Mouse (Mus musculus): ENCODE data around the gene Rab3gap2. TPM values are rescaled to one million over a fixed set of nuclear protein-coding genes. Genes with fewer than 3 reads are reported as not detected.

Rab3gap2 gene
- polyA plus RNA-seq, 1 experiment from 2014 or later, result 14.1 TPM

GRCm38 (mm10) chr1:185200571-185201395 is 3.1 kb upstream of the Rab3gap2 start:
- 0 out of 2 replicates have a peak overlapping the region, but pooled peaks have one; percentile 9 for H3K4me2 ChIP-seq
- ATAC-seq (ENCODE audit: extremely low read depth, insufficient number of reproducible peaks, low FRiP score, low TSS enrichment), result no peak
- H3K27ac ChIP-seq (replicated peaks), result peak overlapping the region; percentile 34; the same call in 1 of the 2 replicates
- H3K36me3 ChIP-seq, result no peaks in the 10 kb centered on the region
- no peaks in the 10 kb centered on the region for H3K27me3 ChIP-seq (replicated peaks)
- 66% methylated on average over 22 of the region's 22 CpGs for WGBS
- no peak overlapping the region for H3K9ac ChIP-seq
- peaks cover 33% of the 10 kb centered on the region for H3K4me1 ChIP-seq
- H3K4me3 ChIP-seq, result no peak overlapping the region
- H3K9me3 ChIP-seq, result no peaks in the 10 kb centered on the region

DNA sequence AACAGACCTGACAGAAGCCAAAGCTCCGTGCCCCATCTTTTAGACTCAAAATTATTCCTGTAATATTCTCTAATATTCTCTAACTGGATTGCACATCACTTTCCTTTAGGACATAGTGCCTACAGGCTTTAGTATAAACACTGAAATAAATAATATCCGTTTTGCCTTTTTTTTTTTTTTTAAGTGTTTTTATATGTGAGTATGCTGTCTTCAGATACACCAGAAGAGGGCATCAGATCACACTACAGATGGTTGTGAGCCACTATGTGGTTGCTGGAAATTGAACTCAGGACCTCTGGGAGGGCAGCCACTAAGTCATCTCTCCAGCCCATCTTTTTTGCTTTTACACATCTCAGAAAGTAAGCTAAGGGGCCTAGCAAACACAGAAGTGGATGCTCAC is 1.9 kb upstream of the Rab3gap2 start:
- peaks cover 37% of the 10 kb centered on the region for H3K4me1 ChIP-seq
- no peaks in the 10 kb centered on the region for H3K9me3 ChIP-seq
- no peak overlapping the region for H3K27ac ChIP-seq (replicated peaks)
- no peak overlapping the region for H3K4me3 ChIP-seq
- 86% methylated on average over 2 of the region's 2 CpGs for WGBS
- no peak overlapping the region for H3K9ac ChIP-seq
- no peak overlapping the region for H3K4me2 ChIP-seq
- ATAC-seq (ENCODE audit: extremely low read depth, insufficient number of reproducible peaks, low FRiP score, low TSS enrichment), result no peak
- H3K36me3 ChIP-seq, result peaks cover 1% of the 10 kb centered on the region; the same call in 1 of the 2 replicates
- H3K27me3 ChIP-seq (replicated peaks), result no peaks in the 10 kb centered on the region

DNA sequence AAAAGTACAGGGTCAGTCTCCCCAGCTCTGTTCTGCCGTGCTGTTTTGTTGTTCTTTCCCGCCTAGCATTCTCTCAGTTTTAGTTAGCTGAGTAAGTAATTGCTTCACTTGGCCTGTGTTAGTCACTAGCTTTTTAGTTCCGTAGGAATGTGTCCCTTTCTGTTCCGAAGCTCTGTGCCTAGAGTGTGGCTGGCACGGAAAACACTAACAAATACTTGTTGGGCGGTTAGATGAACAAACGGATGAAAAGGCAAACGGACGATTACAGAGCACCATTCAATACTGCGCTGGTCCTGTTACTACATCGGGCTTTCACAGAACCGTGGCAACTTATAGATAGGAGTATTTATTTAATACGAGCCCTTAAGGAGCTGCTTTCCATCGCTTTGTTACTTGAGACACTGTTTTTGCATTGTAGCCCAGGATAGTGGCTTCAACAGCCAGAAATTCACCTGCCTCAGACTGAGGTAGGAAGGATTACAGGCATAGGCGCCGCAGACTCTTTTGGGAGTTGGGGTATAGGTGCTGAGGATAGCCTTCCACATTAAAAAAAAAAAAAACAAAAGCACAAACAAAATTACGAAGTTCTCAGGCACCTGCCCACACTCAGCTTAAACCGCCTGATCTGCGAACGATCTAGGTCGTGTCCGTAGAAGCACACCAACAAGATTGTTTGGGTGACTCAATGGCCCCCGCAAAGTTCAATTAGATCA is 565 bp upstream of the Rab3gap2 start:
- H3K27me3 ChIP-seq (replicated peaks), result no peaks in the 10 kb centered on the region
- peak overlapping the region; percentile 91 for H3K27ac ChIP-seq (replicated peaks)
- H3K9ac ChIP-seq, result peak overlapping the region; percentile 93
- ATAC-seq (ENCODE audit: extremely low read depth, insufficient number of reproducible peaks, low FRiP score, low TSS enrichment), result no peak
- peak overlapping the region; percentile 95 for H3K4me2 ChIP-seq
- peaks cover 11% of the 10 kb centered on the region for H3K36me3 ChIP-seq
- no peaks in the 10 kb centered on the region for H3K9me3 ChIP-seq
- peak overlapping the region; percentile 86 for H3K4me3 ChIP-seq
- 6% methylated on average over 23 of the region's 23 CpGs for WGBS
- H3K4me1 ChIP-seq, result peaks cover 37% of the 10 kb centered on the region

DNA sequence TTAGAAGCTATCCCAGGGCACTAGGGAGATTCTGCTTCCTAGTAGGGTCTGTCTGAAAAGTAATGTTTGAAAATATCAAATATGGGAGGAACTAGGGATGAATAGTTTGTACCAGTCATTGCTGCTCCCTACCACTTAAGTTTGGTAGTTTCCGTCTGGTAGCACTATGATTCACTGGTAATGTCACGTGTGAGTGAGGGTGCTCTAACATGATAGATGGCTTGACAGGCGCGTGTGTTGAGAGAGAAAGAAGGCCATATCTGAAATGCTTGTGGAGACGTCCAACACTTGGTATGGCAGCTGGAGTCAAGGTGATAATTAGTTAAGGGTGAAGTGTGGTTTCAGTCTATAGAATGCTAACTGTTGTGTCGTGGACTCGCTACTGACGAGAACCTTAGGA is 1.2 kb downstream of the Rab3gap2 start:
- H3K4me3 ChIP-seq, result peak overlapping the region; percentile 86
- no peak for ATAC-seq (ENCODE audit: extremely low read depth, insufficient number of reproducible peaks, low FRiP score, low TSS enrichment)
- 52% methylated on average over 8 of the region's 8 CpGs for WGBS

DNA sequence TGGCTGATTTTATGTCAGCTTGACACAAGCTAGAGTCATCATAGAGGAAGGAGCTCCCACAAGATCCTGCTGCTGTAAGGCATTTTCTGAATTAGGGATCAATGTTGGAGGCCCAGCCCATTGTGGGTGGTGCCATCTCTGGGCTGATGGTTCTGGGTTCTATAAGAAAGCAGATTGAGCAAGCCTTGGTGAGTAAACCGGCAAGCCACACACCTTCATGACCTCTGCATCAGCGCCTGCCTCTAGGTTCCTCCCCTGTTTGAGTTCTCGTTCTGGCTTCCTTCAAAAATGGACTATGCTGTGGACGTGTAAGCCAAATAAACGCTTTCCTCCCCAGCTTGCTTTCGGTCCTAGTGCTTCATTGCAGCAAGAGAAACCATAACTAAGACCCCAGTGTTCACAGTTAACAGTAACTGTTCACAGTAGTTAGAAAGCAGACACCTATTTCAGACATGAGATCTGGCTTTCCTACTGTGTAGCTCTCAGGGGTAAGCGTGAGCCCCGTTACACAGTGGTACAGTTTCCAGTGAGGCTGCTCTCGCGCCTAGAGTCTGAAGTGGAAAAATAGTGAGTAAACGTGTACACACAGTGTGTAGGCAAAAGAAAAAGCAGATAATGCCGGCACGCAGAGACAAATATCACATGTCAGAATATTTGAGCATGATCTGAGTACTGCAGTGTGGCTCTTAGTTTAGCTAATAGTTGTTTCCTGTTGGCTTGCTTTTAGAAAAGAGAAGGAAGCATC is 4.1 kb downstream of the Rab3gap2 start:
- Histone ChIP-seq H3K4me1 (peaks cover 21% of the 10 kb centered on the region), H3K36me3 (peaks cover 17% of the 10 kb centered on the region), H3K9me3 (no peaks in the 10 kb centered on the region), H3K9ac (no peak overlapping the region), H3K4me3 (no peak overlapping the region), H3K27me3 (replicated peaks) (no peaks in the 10 kb centered on the region), H3K27ac (replicated peaks) (no peak overlapping the region), H3K4me2 (no peak overlapping the region)
- 89% methylated on average over 13 of the region's 13 CpGs for WGBS
- ATAC-seq (ENCODE audit: extremely low read depth, insufficient number of reproducible peaks, low FRiP score, low TSS enrichment), result no peak

More for the DNA sequence above, 1.2 kb downstream of the Rab3gap2 start:
- Histone ChIP-seq H3K4me1 (peaks cover 37% of the 10 kb centered on the region), H3K36me3 (peaks cover 11% of the 10 kb centered on the region), H3K4me2 (peak overlapping the region; percentile 95), H3K27ac (replicated peaks) (no peak overlapping the region), H3K27me3 (replicated peaks) (no peaks in the 10 kb centered on the region), H3K9ac (peak overlapping the region; percentile 93), H3K9me3 (no peaks in the 10 kb centered on the region)

DNA sequence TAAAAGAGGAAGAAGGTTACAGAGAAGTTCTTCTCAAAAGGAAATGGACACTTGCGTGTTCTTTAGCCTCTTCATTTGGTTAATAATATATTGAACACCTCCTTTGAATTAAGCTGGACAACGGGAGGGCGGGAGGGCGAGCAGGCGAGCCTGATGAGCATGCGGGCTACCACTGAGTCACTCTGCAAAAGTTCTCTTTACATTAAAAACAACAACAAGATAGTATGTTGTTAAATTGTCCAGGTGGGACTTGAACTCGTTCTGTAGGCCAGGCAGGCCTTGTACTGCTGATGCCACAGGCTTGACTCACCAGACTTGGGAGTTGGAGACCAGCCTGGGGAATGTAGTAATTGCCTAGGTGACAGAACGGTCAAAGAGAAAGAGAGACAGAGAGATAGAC is 4.8 kb downstream of the Rab3gap2 start:
- peaks cover 19% of the 10 kb centered on the region for H3K4me1 ChIP-seq
- H3K4me2 ChIP-seq, result no peak overlapping the region
- H3K27ac ChIP-seq (replicated peaks), result no peak overlapping the region
- no peak overlapping the region for H3K4me3 ChIP-seq
- no peaks in the 10 kb centered on the region for H3K9me3 ChIP-seq
- no peak overlapping the region for H3K9ac ChIP-seq
- ATAC-seq (ENCODE audit: extremely low read depth, insufficient number of reproducible peaks, low FRiP score, low TSS enrichment), result no peak
- WGBS, result 86% methylated on average over 8 of the region's 8 CpGs
- peaks cover 21% of the 10 kb centered on the region for H3K36me3 ChIP-seq
- H3K27me3 ChIP-seq (replicated peaks), result no peaks in the 10 kb centered on the region

- 48% methylated on average over 8 of the region's 8 CpGs for WGBS
- no peak overlapping the region for H3K27ac ChIP-seq (replicated peaks)
- H3K4me1 ChIP-seq, result peaks cover 15% of the 10 kb centered on the region
- H3K4me3 ChIP-seq, result no peak overlapping the region
- peaks cover 31% of the 10 kb centered on the region for H3K36me3 ChIP-seq
- ATAC-seq (ENCODE audit: extremely low read depth, insufficient number of reproducible peaks, low FRiP score, low TSS enrichment), result no peak
- H3K27me3 ChIP-seq (replicated peaks), result no peaks in the 10 kb centered on the region
- no peak overlapping the region for H3K4me2 ChIP-seq
- H3K9me3 ChIP-seq, result no peaks in the 10 kb centered on the region
- no peak overlapping the region for H3K9ac ChIP-seq
Measured at GRCm38 (mm10) chr1:185209641-185210176, 5.8 kb downstream of the Rab3gap2 start.

GRCm38 (mm10) chr1:185216360-185216759 is 12.4 kb downstream of the Rab3gap2 start:
- Histone ChIP-seq H3K27me3 (replicated peaks) (no peaks in the 10 kb centered on the region), H3K9me3 (no peaks in the 10 kb centered on the region), H3K27ac (replicated peaks) (no peak overlapping the region), H3K9ac (no peak overlapping the region), H3K4me2 (no peak overlapping the region), H3K36me3 (peaks cover 27% of the 10 kb centered on the region), H3K4me1 (peaks cover 10% of the 10 kb centered on the region), H3K4me3 (no peak overlapping the region)
- no peak for ATAC-seq (ENCODE audit: extremely low read depth, insufficient number of reproducible peaks, low FRiP score, low TSS enrichment)
- 48% methylated on average over 5 of the region's 5 CpGs for WGBS

DNA sequence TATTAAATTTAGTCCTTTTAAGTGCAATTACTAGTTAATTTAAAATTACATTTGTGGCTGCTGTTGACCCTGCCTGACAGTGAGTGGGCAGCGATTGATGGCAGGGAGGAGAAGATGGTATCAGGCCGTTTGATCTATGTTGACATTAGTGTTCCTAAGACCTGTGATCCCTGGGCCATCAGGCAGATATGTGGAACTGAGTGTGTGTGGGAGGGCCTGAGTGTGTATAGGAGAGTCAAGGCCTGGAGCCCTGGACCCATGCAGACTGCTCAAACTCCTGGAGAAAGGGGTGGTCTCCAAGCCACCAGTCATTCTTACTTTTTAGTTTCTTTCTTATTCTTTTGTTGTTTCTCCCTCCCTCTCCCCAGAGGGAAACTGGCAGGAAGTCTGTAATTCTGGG is 12.8 kb downstream of the Rab3gap2 start:
- WGBS, result 49% methylated on average over 2 of the region's 2 CpGs
- H3K9me3 ChIP-seq, result no peaks in the 10 kb centered on the region
- no peak for ATAC-seq (ENCODE audit: extremely low read depth, insufficient number of reproducible peaks, low FRiP score, low TSS enrichment)
- H3K4me1 ChIP-seq, result peaks cover 10% of the 10 kb centered on the region
- H3K27ac ChIP-seq (replicated peaks), result no peak overlapping the region
- no peak overlapping the region; the same call in 1 of the 2 replicates for H3K9ac ChIP-seq
- no peak overlapping the region for H3K4me2 ChIP-seq
- no peak overlapping the region for H3K4me3 ChIP-seq
- peaks cover 29% of the 10 kb centered on the region for H3K36me3 ChIP-seq
- no peaks in the 10 kb centered on the region for H3K27me3 ChIP-seq (replicated peaks)

DNA sequence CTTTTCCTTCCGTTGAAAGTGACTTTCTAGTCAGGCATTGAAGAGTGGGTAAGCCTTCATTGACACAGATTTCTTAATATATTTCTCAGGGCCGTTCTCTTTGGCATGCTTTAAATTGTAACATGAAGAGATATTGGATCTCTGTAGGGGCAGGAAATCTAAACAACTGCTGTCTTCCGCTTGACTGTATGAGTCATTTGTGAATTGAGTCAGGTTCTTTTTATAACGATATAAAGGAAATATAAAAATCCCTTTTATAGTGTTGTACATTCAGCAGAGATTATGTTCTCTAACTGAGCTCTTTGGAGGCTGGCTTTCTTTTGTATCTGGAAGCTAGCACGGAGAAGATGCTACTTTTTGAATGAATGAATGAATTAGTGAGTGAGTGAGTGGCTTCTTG is 14.0 kb downstream of the Rab3gap2 start:
- no peaks in the 10 kb centered on the region for H3K27me3 ChIP-seq (replicated peaks)
- WGBS, result 78% methylated on average over 5 of the region's 5 CpGs
- ATAC-seq (ENCODE audit: extremely low read depth, insufficient number of reproducible peaks, low FRiP score, low TSS enrichment), result no peak
- peaks cover 10% of the 10 kb centered on the region for H3K4me1 ChIP-seq
- H3K27ac ChIP-seq (replicated peaks), result no peak overlapping the region
- no peak overlapping the region for H3K9ac ChIP-seq
- no peaks in the 10 kb centered on the region for H3K9me3 ChIP-seq
- no peak overlapping the region for H3K4me3 ChIP-seq
- H3K36me3 ChIP-seq, result peaks cover 35% of the 10 kb centered on the region
- no peak overlapping the region for H3K4me2 ChIP-seq

DNA sequence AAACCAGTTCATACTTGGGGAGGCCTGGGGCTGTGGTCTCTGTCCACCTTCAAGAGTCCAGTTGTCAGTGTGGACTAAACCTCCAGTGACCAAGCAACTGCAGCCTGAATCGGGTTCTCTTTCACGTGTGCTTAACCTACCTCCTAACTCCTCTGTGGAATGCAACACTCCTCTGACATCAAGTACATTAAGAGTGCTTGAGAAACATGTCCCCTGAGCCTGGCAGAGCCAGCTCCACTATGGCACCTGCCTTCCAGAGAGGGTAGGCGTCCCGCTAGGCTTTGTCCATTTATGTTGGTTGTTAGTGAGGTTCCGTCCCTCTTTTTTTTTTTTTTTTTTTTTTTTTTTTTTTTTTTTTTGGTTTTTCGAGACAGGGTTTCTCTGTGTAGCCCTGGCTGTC is 23.0 kb downstream of the Rab3gap2 start:
- Histone ChIP-seq H3K27me3 (replicated peaks) (no peaks in the 10 kb centered on the region), H3K4me3 (no peak overlapping the region), H3K4me1 (peaks cover 10% of the 10 kb centered on the region), H3K27ac (replicated peaks) (no peak overlapping the region), H3K9me3 (no peaks in the 10 kb centered on the region), H3K9ac (no peak overlapping the region), H3K4me2 (no peak overlapping the region), H3K36me3 (peaks cover 40% of the 10 kb centered on the region)
- no peak for ATAC-seq (ENCODE audit: extremely low read depth, insufficient number of reproducible peaks, low FRiP score, low TSS enrichment)
- 80% methylated on average over 6 of the region's 6 CpGs for WGBS

All from heart, embryonic 13.5 days (tissue).